Mouse (Mus musculus): ENCODE data around the gene Scmh1.

DNA sequence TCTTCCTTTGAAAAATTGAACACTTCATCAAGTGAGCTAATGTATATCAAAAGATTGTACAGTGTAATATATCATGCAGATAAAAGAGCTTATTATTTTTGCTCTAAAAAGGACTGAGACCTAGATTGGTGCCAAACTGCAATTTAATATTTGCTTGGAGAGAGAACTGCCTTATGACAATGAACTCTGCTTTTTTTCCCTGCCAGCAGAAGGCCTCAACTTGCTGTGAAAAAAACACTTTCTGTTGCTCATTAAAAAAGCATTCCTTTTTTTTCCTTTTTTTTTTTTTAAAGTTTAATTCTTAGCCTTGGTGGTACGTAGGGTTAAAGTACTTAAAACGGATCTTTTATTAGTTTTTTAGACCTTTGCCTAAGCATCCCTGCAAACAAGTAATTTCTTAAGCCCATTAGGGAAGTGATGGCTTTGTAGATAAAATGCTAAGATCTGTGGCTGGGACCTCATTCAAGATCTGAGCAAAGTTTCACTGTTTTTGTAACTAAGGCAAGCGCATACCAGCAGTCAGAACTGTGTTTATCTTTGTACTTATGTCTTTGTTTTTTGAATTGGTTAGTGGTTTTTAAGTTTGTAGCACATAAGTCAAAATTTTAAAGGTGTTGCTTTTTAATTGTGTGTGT, 1.7 kb downstream of the Scmh1 start:
- TF ChIP-seq CTCF (IDR thresholded peaks at IDR 0.05; ENCODE audit: control insufficient read depth, insufficient read depth, low read length) (no peak), POLR2A (IDR thresholded peaks at IDR 0.05; ENCODE audit: borderline replicate concordance, control insufficient read depth, low read depth, low read length) (no peak)
